Mouse (Mus musculus) left cerebral cortex, adult 18-20 months (tissue): ENCODE results near the gene Pick1. TPM values are rescaled to one million over a fixed set of nuclear protein-coding genes. Genes with fewer than 3 reads are reported as not detected.

Source experiments
- total RNA-seq, 2 experiments: library from RNA; stranded (reverse); gene quantifications; 2 replicates each; pipeline ENCODE4 v1.2.3; 2021

Pick1 gene
- total RNA-seq, 2 experiments from 2014 or later: 47.1 to 54.0 TPM

Other genes starting within 250 kb of the Pick1 start
- gene H1f0, start 200.7 kb upstream of the Pick1 start, total RNA-seq: 10 to 100 TPM; 79.6 to 93.8 TPM
- gene Galr3, start 187.3 kb upstream of the Pick1 start, total RNA-seq: under 1 TPM; 0.82 to 0.98 TPM
- gene Ankrd54, start 166.3 kb upstream of the Pick1 start, total RNA-seq: 10 to 100 TPM; 17.8 to 24.9 TPM
- 10 to 100 TPM; 66.5 to 68.2 TPM for gene Eif3l, start 154.0 kb upstream of the Pick1 start, total RNA-seq
- 10 to 100 TPM; 22.2 to 26.8 TPM for gene Micall1, start 120.3 kb upstream of the Pick1 start, total RNA-seq
- gene Polr2f, start 88.2 kb upstream of the Pick1 start, total RNA-seq: 100 to 1,000 TPM; 102 to 111 TPM
- gene 1700088E04Rik, start 87.9 kb upstream of the Pick1 start, total RNA-seq: 10 to 100 TPM in 1 of 2 experiments, 1 to 10 TPM in 1; 7.3 to 10.8 TPM
- 10 to 100 TPM; 19.6 to 26.1 TPM for gene Sox10, start 63.9 kb upstream of the Pick1 start, total RNA-seq
- gene Gm49486, start 218 bp downstream of the Pick1 start, total RNA-seq: under 1 TPM; 0.16 to 0.42 TPM
- not detected for gene Slc16a8, start 25.6 kb downstream of the Pick1 start, total RNA-seq
- gene Baiap2l2, start 56.4 kb downstream of the Pick1 start, total RNA-seq: 1 to 10 TPM; 3.1 to 4.9 TPM
- 10 to 100 TPM; 18.4 to 21.2 TPM for gene Pla2g6, start 99.2 kb downstream of the Pick1 start, total RNA-seq
- gene Maff, start 117.4 kb downstream of the Pick1 start, total RNA-seq: 1 to 10 TPM; 1.8 to 2.8 TPM
- 10 to 100 TPM; 71.3 to 74.8 TPM for gene Tmem184b, start 174.4 kb downstream of the Pick1 start, total RNA-seq
- gene Csnk1e, start 226.4 kb downstream of the Pick1 start, total RNA-seq: 100 to 1,000 TPM; 135 to 149 TPM